Mouse (Mus musculus): ENCODE results near the gene Chaf1a.
A peak's percentile ranks its signal among the peaks of the same experiment; 100 is the strongest.

Chaf1a gene

DNA sequence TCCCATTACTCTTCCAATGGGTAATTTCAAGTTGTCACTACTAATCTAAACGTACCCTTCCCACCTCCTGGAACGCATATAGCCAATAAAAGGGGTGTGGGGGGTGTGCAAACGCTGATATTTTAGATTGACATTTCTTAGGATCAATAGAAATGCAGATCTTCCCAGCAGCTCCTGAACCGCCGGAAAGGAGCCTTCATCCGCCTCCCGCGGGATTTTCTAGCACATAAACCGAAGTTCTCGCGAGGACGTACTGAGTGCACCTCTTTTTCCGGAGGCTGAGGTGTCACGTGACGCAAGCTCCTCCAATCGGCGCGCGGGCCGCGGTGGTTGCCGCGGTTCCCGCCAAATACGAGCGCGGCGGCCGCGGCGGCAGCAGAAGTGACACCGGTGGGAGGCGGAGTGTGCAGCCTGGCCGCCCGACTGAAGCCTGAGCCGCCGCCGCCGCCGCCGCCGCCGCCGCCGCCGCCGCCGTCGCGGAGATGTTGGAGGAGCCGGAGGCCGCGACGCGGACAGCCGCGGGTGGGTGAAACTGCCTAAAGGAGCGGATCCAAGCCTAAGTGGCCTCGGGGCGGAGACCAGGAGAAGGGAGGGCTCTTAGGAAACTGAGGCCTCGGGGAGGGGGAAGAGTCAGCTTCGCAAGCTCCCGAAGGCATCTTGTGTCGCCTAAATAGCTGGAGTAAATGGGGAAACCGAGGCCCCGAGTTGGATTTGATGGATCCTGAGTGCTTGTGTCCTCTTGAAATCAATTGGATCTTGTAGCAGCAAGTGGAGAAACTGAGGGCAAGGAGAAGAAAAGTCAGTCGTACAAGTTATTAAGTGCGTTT is at the start of gene Chaf1a:
Gene Chaf1a, plus strand, starts transcription at position 410 of the 827 bp plus-strand sequence.
- peak; percentile 20; the same call in 1 of the 2 replicates for TF ChIP-seq GATA4 (IDR thresholded peaks at IDR 0.05; ENCODE audit: insufficient replicate concordance, low read length)

DNA sequence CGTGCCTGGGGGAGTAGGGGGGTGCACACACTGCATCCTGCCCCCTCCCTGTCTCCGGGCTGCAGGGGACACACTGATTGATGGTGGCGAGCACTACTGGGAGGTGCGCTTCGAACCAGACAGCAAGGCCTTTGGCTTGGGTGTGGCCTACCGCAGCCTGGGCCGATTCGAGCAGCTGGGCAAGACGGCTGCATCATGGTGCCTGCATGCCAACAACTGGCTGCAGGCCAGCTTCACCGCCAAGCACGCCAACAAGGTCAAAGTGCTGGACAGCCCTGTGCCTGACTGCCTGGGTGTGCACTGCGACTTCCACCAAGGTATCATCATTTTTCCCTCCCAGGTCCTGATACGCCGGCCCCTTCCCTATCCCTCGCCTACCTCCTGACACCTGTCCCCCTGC is 44.2 kb upstream of the Chaf1a start:
- TF ChIP-seq GATA4 (IDR thresholded peaks at IDR 0.05; ENCODE audit: insufficient replicate concordance, low read length) = no peak

DNA sequence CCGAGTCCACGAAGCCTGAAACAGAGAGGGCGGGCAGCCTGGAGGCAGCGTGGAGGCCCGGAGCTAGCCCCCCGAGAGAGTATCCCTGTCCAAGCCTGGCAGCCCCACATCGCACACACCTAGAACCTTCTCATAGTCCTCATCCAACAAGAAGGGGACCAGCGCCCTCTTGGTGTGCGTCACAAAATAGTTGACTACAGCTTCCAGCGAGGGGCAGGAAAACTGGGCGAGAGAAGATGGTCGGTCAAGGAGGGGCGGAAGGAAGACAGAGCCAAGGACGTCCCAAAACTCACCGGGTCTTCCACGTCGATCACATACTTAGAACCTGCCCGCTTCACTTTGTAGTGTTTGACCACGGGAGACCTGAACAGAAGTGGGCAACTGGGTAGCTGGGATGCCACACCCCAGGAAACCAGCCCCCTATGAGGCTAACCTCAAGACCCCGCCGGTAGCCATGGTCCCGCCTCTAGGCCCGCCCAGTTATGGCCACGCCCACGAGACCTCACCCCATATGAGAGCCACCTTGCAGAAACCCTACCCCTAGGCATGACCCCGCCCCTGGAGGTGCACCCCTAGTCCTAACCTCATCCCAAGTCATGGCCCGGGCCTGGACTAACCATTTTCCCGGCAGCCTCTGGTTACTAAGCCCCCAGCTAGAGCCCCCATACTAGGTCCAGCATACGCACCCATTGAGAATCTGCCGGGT is 40.3 kb upstream of the Chaf1a start:
- TF ChIP-seq GATA4 (IDR thresholded peaks at IDR 0.05; ENCODE audit: insufficient replicate concordance, low read length) = no peak

GRCm38 (mm10) chr17:56003000-56003399 is 37.2 kb upstream of the Chaf1a start:
- TF ChIP-seq GATA4 (IDR thresholded peaks at IDR 0.05; ENCODE audit: insufficient replicate concordance, low read length) = no peak

- TF ChIP-seq GATA4 (IDR thresholded peaks at IDR 0.05; ENCODE audit: insufficient replicate concordance, low read length) = no peak; the same call in 1 of the 2 replicates
Measured at GRCm38 (mm10) chr17:56005415-56006061, 34.7 kb upstream of the Chaf1a start, which contains the start of the genes Stap2 and Mpnd. Stap2 (minus strand) TSS chr17:56005584. Mpnd (plus strand) TSS chr17:56005711.

- TF ChIP-seq GATA4 (IDR thresholded peaks at IDR 0.05; ENCODE audit: insufficient replicate concordance, low read length) = no peak
Measured at GRCm38 (mm10) chr17:56006956-56007355, 33.3 kb upstream of the Chaf1a start.

GRCm38 (mm10) chr17:56007444-56008355 is 32.5 kb upstream of the Chaf1a start:
- TF ChIP-seq GATA4 (IDR thresholded peaks at IDR 0.05; ENCODE audit: insufficient replicate concordance, low read length) = no peak

DNA sequence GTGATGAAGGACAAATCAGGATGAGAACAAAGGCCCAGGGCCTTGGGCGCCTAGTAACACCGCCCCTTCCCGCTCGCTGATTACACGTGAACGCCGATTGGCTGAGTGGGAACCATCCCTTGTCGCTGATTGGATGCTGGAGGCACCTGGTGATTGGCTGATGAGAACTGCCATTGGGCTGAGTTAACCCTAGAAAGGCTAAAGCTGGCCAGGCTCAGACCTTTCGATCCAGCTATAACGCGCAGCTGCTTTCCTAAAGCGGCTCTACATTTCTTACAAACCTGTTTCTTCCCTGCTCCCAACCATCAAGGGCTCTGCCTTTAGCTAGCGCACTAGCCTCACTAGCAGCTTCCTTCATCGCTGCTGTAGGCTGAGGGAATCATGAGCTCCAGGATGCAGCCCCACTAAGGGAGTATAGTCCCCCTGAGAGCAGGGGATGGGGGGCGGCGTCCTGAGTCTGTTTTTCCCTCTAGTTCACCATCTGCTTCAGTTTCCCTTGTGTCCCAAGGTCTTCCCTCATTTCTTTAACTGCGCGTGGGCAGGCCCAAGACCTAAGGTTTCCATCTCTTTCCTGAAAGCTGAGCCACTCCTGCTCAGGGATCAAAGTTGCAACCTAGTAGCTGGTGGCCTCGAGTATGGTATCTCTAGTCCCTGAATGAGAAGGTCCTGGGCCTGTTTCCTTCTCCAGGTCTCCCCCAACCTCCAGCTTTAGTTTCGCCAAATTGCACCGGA is 31.7 kb upstream of the Chaf1a start:
- TF ChIP-seq GATA4 (IDR thresholded peaks at IDR 0.05; ENCODE audit: insufficient replicate concordance, low read length) = peak; percentile 93; the same call in 1 of the 2 replicates

DNA sequence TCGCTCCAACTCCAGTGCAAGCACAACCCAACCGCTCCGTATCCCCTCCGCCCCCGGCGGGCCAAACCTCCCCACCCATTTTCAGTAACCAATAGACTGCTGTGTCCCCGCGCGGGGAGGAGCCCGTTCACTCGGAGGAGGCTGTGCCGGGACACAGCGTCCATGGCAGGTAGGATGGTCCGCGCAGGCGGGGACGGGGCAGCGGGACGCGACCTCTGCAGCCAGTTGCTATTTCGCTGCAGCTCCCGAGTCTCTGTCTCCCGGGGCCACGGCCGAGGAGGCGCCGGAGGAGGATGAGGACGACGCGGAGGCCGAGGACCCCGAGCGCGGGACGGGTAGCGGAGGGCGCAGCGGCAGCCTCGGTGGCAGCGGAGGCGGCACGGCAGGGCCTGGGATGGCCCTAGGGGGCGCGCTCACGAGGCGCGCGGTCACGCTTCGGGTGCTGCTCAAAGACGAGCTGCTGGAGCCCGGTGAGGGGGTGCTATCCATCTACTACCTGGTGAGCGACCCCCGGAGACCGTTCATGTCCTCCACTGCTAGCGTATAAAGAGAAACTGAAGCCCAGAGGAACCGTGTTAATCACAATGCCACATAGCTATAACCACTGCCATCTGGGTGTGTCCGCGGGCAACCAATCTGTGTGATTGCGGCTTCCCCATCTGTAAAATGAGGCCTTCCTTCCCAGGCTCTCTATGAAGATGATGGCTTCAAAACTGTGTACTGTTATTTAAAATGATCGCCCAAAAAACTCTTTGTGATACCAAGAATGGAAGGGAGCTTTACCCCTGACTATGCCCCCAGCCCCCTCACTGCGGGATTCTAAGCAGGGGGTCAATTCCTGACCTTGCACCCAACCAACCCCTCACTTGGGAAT is 30.9 kb upstream of the Chaf1a start:
- TF ChIP-seq GATA4 (IDR thresholded peaks at IDR 0.05; ENCODE audit: insufficient replicate concordance, low read length) = peak; percentile 15; the same call in 1 of the 2 replicates

DNA sequence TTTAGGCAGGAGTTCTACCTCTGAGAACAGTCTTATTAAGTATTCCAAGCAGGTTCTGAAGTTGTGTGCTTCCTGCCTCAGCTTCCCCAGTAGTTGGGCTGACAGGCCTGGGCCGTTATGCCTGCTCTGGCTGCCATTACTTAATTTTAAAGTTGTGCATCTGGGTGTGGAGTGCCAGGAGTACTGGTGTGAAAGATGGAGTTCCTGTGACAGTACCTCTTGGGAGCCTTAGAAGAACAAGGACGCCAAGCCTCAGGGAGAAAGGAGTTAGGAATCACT is 30.3 kb upstream of the Chaf1a start:
- no peak for TF ChIP-seq GATA4 (IDR thresholded peaks at IDR 0.05; ENCODE audit: insufficient replicate concordance, low read length)

- no peak for TF ChIP-seq GATA4 (IDR thresholded peaks at IDR 0.05; ENCODE audit: insufficient replicate concordance, low read length)
Measured at GRCm38 (mm10) chr17:56010255-56010654, 30.0 kb upstream of the Chaf1a start.

GRCm38 (mm10) chr17:56010681-56011080 is 29.6 kb upstream of the Chaf1a start:
- TF ChIP-seq GATA4 (IDR thresholded peaks at IDR 0.05; ENCODE audit: insufficient replicate concordance, low read length) = no peak

- no peak for TF ChIP-seq GATA4 (IDR thresholded peaks at IDR 0.05; ENCODE audit: insufficient replicate concordance, low read length)
Measured at GRCm38 (mm10) chr17:56011441-56011840, 28.8 kb upstream of the Chaf1a start.

Measured in liver, adult (tissue).